Mouse (Mus musculus) kidney, adult 11 months (tissue): ENCODE data around the gene Mettl14.
"Not testable (repeated sequence)": the region's sequence is repeated elsewhere in the genome, so short reads cannot be mapped to it uniquely, and the experiment has no call there.

Experiments
- DNase-seq: peaks from one replicate; pipeline ENCODE4 v3.0.0; 2022

Mettl14 gene

GRCm38 (mm10) chr3:123385486-123386156, at the start of gene Mettl14:
Gene Mettl14, minus strand, starts transcription at chr3:123386108.
- peak; percentile 96 for DNase-seq

GRCm38 (mm10) chr3:123433362-123433761, 47.5 kb upstream of the Mettl14 start:
- no peak for DNase-seq

- no peak for DNase-seq
These were observed 46.2 kb upstream of the Mettl14 start for GRCm38 (mm10) chr3:123431951-123432674.

GRCm38 (mm10) chr3:123429597-123430458, 43.9 kb upstream of the Mettl14 start:
- DNase-seq = no peak

- DNase-seq = no peak
These were observed 42.1 kb upstream of the Mettl14 start for GRCm38 (mm10) chr3:123428005-123428404.

GRCm38 (mm10) chr3:123425647-123426046, 39.7 kb upstream of the Mettl14 start:
- DNase-seq = no peak

GRCm38 (mm10) chr3:123413173-123413572, 27.3 kb upstream of the Mettl14 start:
- DNase-seq = no peak

- DNase-seq = peak; percentile 36
These were observed 26.1 kb upstream of the Mettl14 start for GRCm38 (mm10) chr3:123411821-123412578.

- DNase-seq = no peak
These were observed 19.0 kb upstream of the Mettl14 start for GRCm38 (mm10) chr3:123404945-123405344.

GRCm38 (mm10) chr3:123397562-123398481, 11.9 kb upstream of the Mettl14 start:
- no peak for DNase-seq

- DNase-seq = peak; percentile 48
These were observed 9.7 kb upstream of the Mettl14 start for GRCm38 (mm10) chr3:123395611-123396010.

- DNase-seq = no peak
These were observed 5.3 kb upstream of the Mettl14 start for GRCm38 (mm10) chr3:123391180-123391579.

- DNase-seq = not testable (repeated sequence)
These were observed 361 bp upstream of the Mettl14 start for GRCm38 (mm10) chr3:123386157-123386780.

GRCm38 (mm10) chr3:123385118-123385485, 806 bp downstream of the Mettl14 start:
- DNase-seq = no peak

GRCm38 (mm10) chr3:123384435-123384834, 1.5 kb downstream of the Mettl14 start:
- no peak for DNase-seq

GRCm38 (mm10) chr3:123376562-123376961, 9.3 kb downstream of the Mettl14 start:
- no peak for DNase-seq

- peak; percentile 61 for DNase-seq
These were observed 14.0 kb downstream of the Mettl14 start for GRCm38 (mm10) chr3:123371766-123372535.

- no peak for DNase-seq
These were observed 15.0 kb downstream of the Mettl14 start for GRCm38 (mm10) chr3:123370927-123371326.

GRCm38 (mm10) chr3:123369161-123369560, 16.7 kb downstream of the Mettl14 start:
- no peak for DNase-seq

- not testable (repeated sequence) for DNase-seq
These were observed 19.1 kb downstream of the Mettl14 start for GRCm38 (mm10) chr3:123366820-123367219.
